27 mouse cellular contexts compared by ENCODE assay signal in the genomic region with DNA sequence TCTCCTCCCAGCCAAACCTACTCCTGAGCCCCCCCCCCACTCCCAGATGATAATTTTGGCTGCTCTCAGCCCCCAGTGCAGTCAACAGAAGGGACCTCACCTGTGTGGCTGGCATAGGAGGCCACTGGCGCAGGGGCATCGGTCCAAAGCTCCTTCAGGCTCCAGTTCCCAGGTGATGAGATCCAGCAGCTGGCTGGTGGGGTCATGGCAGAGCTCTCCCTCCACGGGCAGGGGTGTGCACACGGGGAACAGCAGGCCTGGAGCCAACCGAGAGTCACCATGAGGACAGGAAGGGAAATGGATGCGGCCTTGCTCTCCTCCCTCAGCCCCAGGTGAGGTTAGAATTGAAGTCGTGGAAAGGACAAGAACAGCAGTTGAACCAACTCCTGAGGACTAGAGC. TPM values are rescaled to one million over a fixed set of nuclear protein-coding genes. Genes with fewer than 3 reads are reported as not detected.
DNase-seq lines count a peak whose midpoint lies in the region; ATAC-seq and TF ChIP-seq lines count a peak whose summit lies in the region.
"Had no signal": no experiment of that assay in that cellular context is flagged by ENCODE, and none has a peak within 500 bp of the region (broad histone marks: within the 10 kb centered on the region; RNA-seq: fewer than 3 reads in every experiment).

No protein-coding gene starts in this region.

- no peak for ATAC-seq in heart, embryonic 11.5 days (replicated peaks; ENCODE audit: insufficient number of reproducible peaks, low FRiP score, low TSS enrichment)
- ATAC-seq: CD4-positive, CD25-positive, alpha-beta regulatory T cell, adult 4 months; forebrain, embryonic 14.5 days; forebrain, postnatal 0 days; intestine, postnatal 0 days had no signal

- H3K36me3 ChIP-seq in heart, embryonic 10.5 days, result peaks cover 53% of the 10 kb centered on the region
- 0 out of 2 replicates have a peak, but pooled peaks cover 6% of the 10 kb centered on the region for H3K36me3 ChIP-seq in heart, embryonic 11.5 days (ENCODE audit: control insufficient read depth, insufficient read depth, low read length)
- H3K36me3 ChIP-seq: heart, embryonic 15.5 days had no signal

- no peak for TF ChIP-seq CTCF in left cerebral cortex, adult 2 months (IDR thresholded peaks at IDR 0.05)

- H3K4me1 ChIP-seq in heart, embryonic 10.5 days, result peaks cover 41% of the 10 kb centered on the region
- peaks cover 15% of the 10 kb centered on the region for H3K4me1 ChIP-seq in heart, embryonic 11.5 days (ENCODE audit: control insufficient read depth, insufficient read depth, low read length)

- H3K27me3 ChIP-seq in heart, embryonic 10.5 days (ENCODE audit: insufficient read depth, poor library complexity, severe bottlenecking), result no peaks in the 10 kb centered on the region
- no peaks in the 10 kb centered on the region for H3K27me3 ChIP-seq in heart, embryonic 11.5 days (ENCODE audit: control insufficient read depth, insufficient read depth, low read length)
- H3K27me3 ChIP-seq: embryonic facial prominence, embryonic 12.5 days; embryonic facial prominence, embryonic 15.5 days; heart, embryonic 12.5 days; heart, embryonic 15.5 days had no signal

- H3K9ac ChIP-seq in heart, embryonic 11.5 days (ENCODE audit: low read depth, low read length), result no peak overlapping the region
- H3K9ac ChIP-seq: embryonic facial prominence, embryonic 12.5 days; embryonic facial prominence, embryonic 15.5 days; forebrain, postnatal 0 days; heart, embryonic 12.5 days; heart, embryonic 15.5 days; hindbrain, embryonic 14.5 days had no signal

- H3K4me2 ChIP-seq in heart, embryonic 11.5 days, result no peak overlapping the region
- H3K4me2 ChIP-seq: embryonic facial prominence, embryonic 12.5 days; embryonic facial prominence, embryonic 15.5 days; heart, embryonic 12.5 days; heart, embryonic 15.5 days; hindbrain, embryonic 14.5 days had no signal

- 0 out of 2 replicates have a peak overlapping the region, but pooled peaks have one; percentile 18 for H3K27ac ChIP-seq in heart, embryonic 10.5 days
- H3K27ac ChIP-seq in heart, embryonic 11.5 days (ENCODE audit: low read depth, low read length), result no peak overlapping the region
- peak overlapping the region; percentile 13; the same call in 1 of the 2 replicates for H3K27ac ChIP-seq in left cerebral cortex, adult 2 months
- H3K27ac ChIP-seq: embryonic facial prominence, embryonic 12.5 days; embryonic facial prominence, embryonic 15.5 days; gastrocnemius, adult 2 months; heart, embryonic 15.5 days; hindbrain, embryonic 10.5 days; hindbrain, embryonic 14.5 days had no signal

- DNase-seq in cerebellum, adult 9-11 months, result peak; percentile 53
- DNase-seq in cerebellum, postnatal 25 days, result no peak
- no peak for DNase-seq in heart, embryonic 10.5 days (ENCODE audit: low spot score)
- no peak for DNase-seq in left cerebral cortex, adult 2 months (ENCODE audit: extremely low spot score in 1 of 2, low spot score in 2 of 2)
- DNase-seq in left cerebral cortex, adult 9 months (ENCODE audit: low spot score in 2 of 2), result no peak
- no peak for DNase-seq in adrenal gland, adult 18-20 months (ENCODE audit: low spot score in 2 of 2)
- DNase-seq: adrenal gland, adult 8-10 months; adrenal gland, postnatal 25 days; cerebellum, adult 8-10 months; forebrain, postnatal 0 days; gastrocnemius, adult 2 months; gastrocnemius, postnatal 14 days; heart, adult 18-20 months; heart, postnatal 10 days; heart, postnatal 36 days; kidney, adult 2 months had no signal

- WGBS in heart, embryonic 10.5 days, result 84% methylated on average over 7 of the region's 7 CpGs
- 80% methylated on average over 7 of the region's 7 CpGs for whole genome bisulfite sequencing in heart, embryonic 11.5 days (ENCODE audit: insufficient replicate concordance)

- intact Hi-C loops in left cerebral cortex, adult 2 months (cut with DNase I), result no loop called here

- no peak overlapping the region for H3K4me3 ChIP-seq in heart, embryonic 10.5 days
- no peak overlapping the region for H3K4me3 ChIP-seq in heart, embryonic 11.5 days (ENCODE audit: low read depth, low read length)
- no peak overlapping the region for H3K4me3 ChIP-seq in left cerebral cortex, adult 2 months
- H3K4me3 ChIP-seq: embryonic facial prominence, embryonic 12.5 days; embryonic facial prominence, embryonic 15.5 days; gastrocnemius, adult 2 months; heart, embryonic 12.5 days; heart, embryonic 15.5 days; hindbrain, embryonic 10.5 days had no signal

- no peaks in the 10 kb centered on the region for H3K9me3 ChIP-seq in heart, embryonic 10.5 days
- H3K9me3 ChIP-seq in heart, embryonic 11.5 days (replicated peaks; ENCODE audit: control insufficient read depth, low read length), result no peaks in the 10 kb centered on the region
- H3K9me3 ChIP-seq: embryonic facial prominence, embryonic 12.5 days; embryonic facial prominence, embryonic 15.5 days; heart, embryonic 15.5 days; hindbrain, embryonic 10.5 days had no signal

RNA-seq across cellular contexts. Expression of gene Dkk3, which starts 39.6 kb away (rescaled TPM):
- 59.8 and 101 TPM in 2 replicates for polyA plus RNA-seq in heart, embryonic 10.5 days (2016; fragmentation: Nextera tagmentation; extraction: Ambion mirVana)
- polyA plus RNA-seq in heart, embryonic 11.5 days (2014; fragmentation: Nextera tagmentation; extraction: Ambion mirVana), result 72.4 and 97.5 TPM in 2 replicates
- 100 to 1,000 TPM; 164 to 198 TPM for total RNA-seq in left cerebral cortex, adult 2 months (2021)
- 10 to 100 TPM; 19.0 to 20.1 TPM for total RNA-seq in adrenal gland, adult 18-20 months (2021)
- total RNA-seq: MEL had no signal

Comparison
In these comparisons a context has a peak if more than half of its experiments do, and no peak if none do; other contexts are left out.
1. RNA of gene Dkk3, which starts 39.6 kb away (total RNA-seq): 164 to 198 TPM in left cerebral cortex, adult 2 months; 19.0 to 20.1 TPM in adrenal gland, adult 18-20 months; every median in the first group is over 4 times any median in the second.